Mouse (Mus musculus): ENCODE measurements around the gene Coq7. TPM values are rescaled to one million over a fixed set of nuclear protein-coding genes. Genes with fewer than 3 reads are reported as not detected.

Gene Coq7
- polyA plus RNA-seq, 1 experiment, result 13.6 TPM

DNA sequence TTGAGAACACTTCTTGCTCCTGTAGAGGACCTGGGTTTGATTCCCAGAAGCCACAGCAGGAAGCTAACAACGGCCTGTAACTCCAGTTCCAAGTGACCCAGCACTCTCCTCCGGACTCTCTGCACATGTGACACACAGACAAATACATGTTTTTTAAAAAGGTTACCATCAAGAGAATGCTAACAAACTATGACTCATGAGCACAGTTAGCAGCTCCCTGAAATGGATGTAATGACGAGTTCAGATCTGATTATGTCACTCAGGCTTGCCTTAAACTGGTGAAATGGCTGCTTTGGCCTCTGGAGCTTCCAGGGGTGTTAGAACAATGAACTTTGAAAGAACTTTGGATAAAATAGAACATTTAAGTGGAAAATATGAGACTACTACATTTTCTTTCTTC, 1.2 kb upstream of the Coq7 start:
- Histone ChIP-seq H3K4me1 (ENCODE audit: control insufficient read depth, insufficient read depth, low read length) (peaks cover 14% of the 10 kb centered on the region), H3K27ac (ENCODE audit: insufficient read depth, low read depth, low read length) (no peak overlapping the region), H3K4me3 (ENCODE audit: insufficient read depth, low read length) (no peak overlapping the region)
- TF ChIP-seq CTCF (IDR thresholded peaks at IDR 0.05; ENCODE audit: low read depth, low read length) (no peak), POLR2A (IDR thresholded peaks at IDR 0.05; ENCODE audit: borderline replicate concordance, low read depth, low read length) (no peak)

DNA sequence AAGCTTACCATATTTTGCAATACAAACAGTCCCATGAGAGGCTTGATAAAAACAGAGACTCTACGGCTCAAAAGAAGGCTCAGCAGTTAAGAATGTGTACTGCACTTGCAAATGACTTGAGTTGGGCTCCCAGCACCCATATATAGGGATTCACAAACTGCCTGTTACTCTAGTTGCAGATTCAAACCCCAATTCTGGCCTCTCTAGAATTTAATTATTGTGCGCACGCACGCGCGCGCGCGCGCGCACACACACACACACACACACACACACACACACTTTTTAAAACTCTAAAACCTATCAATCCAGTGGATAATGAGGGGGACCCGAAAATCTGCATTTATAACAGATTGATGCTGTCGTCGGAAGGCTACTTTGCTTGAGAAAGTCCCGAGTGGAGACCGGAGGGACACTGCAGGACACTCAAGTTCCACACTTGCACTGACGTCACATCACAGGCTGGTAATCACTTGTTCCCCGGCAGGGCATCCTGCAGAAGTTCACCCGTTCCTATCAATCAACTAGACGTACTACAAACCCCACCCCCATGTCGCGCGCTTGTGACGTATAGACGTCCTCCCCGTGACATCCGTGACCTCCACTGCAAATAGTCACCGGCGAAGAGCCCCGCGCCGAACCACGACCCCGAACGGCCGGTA, 508 bp downstream of the Coq7 start:
- Histone ChIP-seq H3K4me1 (ENCODE audit: control insufficient read depth, insufficient read depth, low read length) (peaks cover 14% of the 10 kb centered on the region), H3K27ac (ENCODE audit: insufficient read depth, low read depth, low read length) (peak overlapping the region; percentile 86), H3K4me3 (ENCODE audit: insufficient read depth, low read length) (peak overlapping the region; percentile 70)
- TF ChIP-seq POLR2A (IDR thresholded peaks at IDR 0.05; ENCODE audit: borderline replicate concordance, low read depth, low read length), result no peak
- TF ChIP-seq CTCF (IDR thresholded peaks at IDR 0.05; ENCODE audit: low read depth, low read length), result no peak

DNA sequence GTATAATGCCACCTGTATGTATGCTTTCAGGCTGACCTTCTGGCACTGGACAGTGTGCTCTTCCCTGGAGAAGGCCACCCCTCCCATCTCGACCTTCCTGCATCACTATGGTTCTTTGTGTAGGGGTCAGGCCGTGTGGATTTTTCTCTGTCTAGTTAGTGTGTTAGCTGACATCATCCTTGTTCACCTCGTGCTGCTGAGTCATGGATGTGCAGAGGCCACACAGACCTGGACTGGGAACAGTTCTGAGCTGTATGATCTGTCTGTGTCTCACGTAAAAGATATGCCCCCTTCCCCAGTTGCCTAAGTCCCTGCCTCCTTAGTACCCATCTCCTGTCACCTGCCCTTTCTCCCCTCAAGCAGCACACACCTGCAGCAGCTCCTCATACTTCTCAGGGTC, 6.2 kb downstream of the Coq7 start:
- peaks cover 6% of the 10 kb centered on the region for H3K4me1 ChIP-seq (ENCODE audit: control insufficient read depth, insufficient read depth, low read length)
- no peak overlapping the region for H3K4me3 ChIP-seq (ENCODE audit: insufficient read depth, low read length)
- H3K27ac ChIP-seq (ENCODE audit: insufficient read depth, low read depth, low read length), result no peak overlapping the region
- TF ChIP-seq POLR2A (IDR thresholded peaks at IDR 0.05; ENCODE audit: borderline replicate concordance, low read depth, low read length) (no peak), CTCF (IDR thresholded peaks at IDR 0.05; ENCODE audit: low read depth, low read length) (no peak)

GRCm38 (mm10) chr7:118522077-118522476, 11.1 kb downstream of the Coq7 start:
- Histone ChIP-seq H3K4me3 (ENCODE audit: insufficient read depth, low read length) (no peak overlapping the region), H3K27ac (ENCODE audit: insufficient read depth, low read depth, low read length) (peak overlapping the region; percentile 45), H3K4me1 (ENCODE audit: control insufficient read depth, insufficient read depth, low read length) (peaks cover 10% of the 10 kb centered on the region)
- TF ChIP-seq CTCF (IDR thresholded peaks at IDR 0.05; ENCODE audit: low read depth, low read length), result no peak
- TF ChIP-seq POLR2A (IDR thresholded peaks at IDR 0.05; ENCODE audit: borderline replicate concordance, low read depth, low read length), result no peak

- TF ChIP-seq CTCF (IDR thresholded peaks at IDR 0.05; ENCODE audit: low read depth, low read length) (no peak), POLR2A (IDR thresholded peaks at IDR 0.05; ENCODE audit: borderline replicate concordance, low read depth, low read length) (no peak)
- Histone ChIP-seq H3K4me1 (ENCODE audit: control insufficient read depth, insufficient read depth, low read length) (peaks cover 10% of the 10 kb centered on the region), H3K4me3 (ENCODE audit: insufficient read depth, low read length) (no peak overlapping the region), H3K27ac (ENCODE audit: insufficient read depth, low read depth, low read length) (no peak overlapping the region)
These were observed 13.5 kb downstream of the Coq7 start for GRCm38 (mm10) chr7:118519661-118520060.

- TF ChIP-seq POLR2A (IDR thresholded peaks at IDR 0.05; ENCODE audit: borderline replicate concordance, low read depth, low read length) (no peak), CTCF (IDR thresholded peaks at IDR 0.05; ENCODE audit: low read depth, low read length) (peak; percentile 31)
- Histone ChIP-seq H3K27ac (ENCODE audit: insufficient read depth, low read depth, low read length) (no peak overlapping the region), H3K4me3 (ENCODE audit: insufficient read depth, low read length) (no peak overlapping the region), H3K4me1 (ENCODE audit: control insufficient read depth, insufficient read depth, low read length) (peaks cover 10% of the 10 kb centered on the region)
These were observed 14.5 kb downstream of the Coq7 start for GRCm38 (mm10) chr7:118518687-118519086.

DNA sequence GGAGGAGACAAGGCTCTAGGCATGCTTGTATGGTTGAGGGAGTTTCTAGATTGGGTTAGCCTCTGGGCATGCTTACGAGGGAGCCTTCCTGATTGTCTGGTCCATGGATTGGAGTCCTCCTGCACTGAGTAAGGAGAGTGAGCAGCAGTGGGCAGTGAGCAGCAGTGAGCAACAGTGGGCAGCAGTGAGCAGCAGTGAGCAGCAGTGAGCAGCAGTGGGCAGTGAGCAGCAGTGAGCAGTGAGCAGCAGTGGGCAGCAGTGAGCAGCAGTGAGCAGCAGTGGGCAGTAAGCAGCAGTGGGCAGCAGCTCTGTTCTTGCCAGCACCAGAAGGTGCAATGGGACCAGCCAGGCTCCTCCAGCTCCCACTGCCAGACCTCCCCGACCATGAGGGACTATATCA, 15.3 kb downstream of the Coq7 start:
- H3K4me3 ChIP-seq (ENCODE audit: insufficient read depth, low read length), result no peak overlapping the region
- peaks cover 10% of the 10 kb centered on the region for H3K4me1 ChIP-seq (ENCODE audit: control insufficient read depth, insufficient read depth, low read length)
- no peak for TF ChIP-seq POLR2A (IDR thresholded peaks at IDR 0.05; ENCODE audit: borderline replicate concordance, low read depth, low read length)
- no peak for TF ChIP-seq CTCF (IDR thresholded peaks at IDR 0.05; ENCODE audit: low read depth, low read length)
- H3K27ac ChIP-seq (ENCODE audit: insufficient read depth, low read depth, low read length), result no peak overlapping the region

- H3K4me1 ChIP-seq (ENCODE audit: control insufficient read depth, insufficient read depth, low read length), result peaks cover 3% of the 10 kb centered on the region
- TF ChIP-seq POLR2A (IDR thresholded peaks at IDR 0.05; ENCODE audit: borderline replicate concordance, low read depth, low read length), result no peak
- TF ChIP-seq CTCF (IDR thresholded peaks at IDR 0.05; ENCODE audit: low read depth, low read length), result no peak
- H3K4me3 ChIP-seq (ENCODE audit: insufficient read depth, low read length), result no peak overlapping the region
- no peak overlapping the region for H3K27ac ChIP-seq (ENCODE audit: insufficient read depth, low read depth, low read length)
These were observed 24.6 kb downstream of the Coq7 start for GRCm38 (mm10) chr7:118508556-118508955.

GRCm38 (mm10) chr7:118503844-118504243, 29.3 kb downstream of the Coq7 start:
- Histone ChIP-seq H3K4me3 (ENCODE audit: insufficient read depth, low read length) (no peak overlapping the region), H3K27ac (ENCODE audit: insufficient read depth, low read depth, low read length) (no peak overlapping the region), H3K4me1 (ENCODE audit: control insufficient read depth, insufficient read depth, low read length) (peaks cover 3% of the 10 kb centered on the region)
- TF ChIP-seq POLR2A (IDR thresholded peaks at IDR 0.05; ENCODE audit: borderline replicate concordance, low read depth, low read length) (no peak), CTCF (IDR thresholded peaks at IDR 0.05; ENCODE audit: low read depth, low read length) (no peak)

- H3K27ac ChIP-seq (ENCODE audit: insufficient read depth, low read depth, low read length), result no peak overlapping the region
- no peak overlapping the region for H3K4me3 ChIP-seq (ENCODE audit: insufficient read depth, low read length)
- no peaks in the 10 kb centered on the region; the same call in 1 of the 2 replicates for H3K4me1 ChIP-seq (ENCODE audit: control insufficient read depth, insufficient read depth, low read length)
- no peak for TF ChIP-seq CTCF (IDR thresholded peaks at IDR 0.05; ENCODE audit: low read depth, low read length)
- TF ChIP-seq POLR2A (IDR thresholded peaks at IDR 0.05; ENCODE audit: borderline replicate concordance, low read depth, low read length), result no peak
These were observed 30.8 kb downstream of the Coq7 start for GRCm38 (mm10) chr7:118502333-118502732.

Data from bone marrow macrophage, adult 2 months (primary cell).